Mouse (Mus musculus): ENCODE data around the gene Naa80. TPM values are rescaled to one million over a fixed set of nuclear protein-coding genes. Genes with fewer than 3 reads are reported as not detected.

Gene Naa80
- polyA plus RNA-seq, 1 experiment from 2014 or later = 16.7 TPM

GRCm38 (mm10) chr9:107626158-107626843, 47.6 kb downstream of the Naa80 start:
- no peaks in the 10 kb centered on the region for H3K27me3 ChIP-seq (ENCODE audit: control insufficient read depth, insufficient read depth, low read length)
- DNase-seq (ENCODE audit: low spot score) = no peak
- H3K4me2 ChIP-seq (ENCODE audit: low read depth, severe bottlenecking) = peak overlapping the region; percentile 36; the same call in 1 of the 2 replicates
- H3K4me3 ChIP-seq (ENCODE audit: low read depth, low read length) = 0 out of 2 replicates have a peak overlapping the region, but pooled peaks have one; percentile 8
- H3K36me3 ChIP-seq (ENCODE audit: control insufficient read depth, insufficient read depth, low read length) = peaks cover 6% of the 10 kb centered on the region; the same call in 1 of the 2 replicates
- ATAC-seq (ENCODE audit: insufficient number of reproducible peaks, low FRiP score, low TSS enrichment, low read depth) = peak; percentile 11; the same call in 1 of the 2 replicates
- H3K9ac ChIP-seq (ENCODE audit: low read length) = peak overlapping the region; percentile 71; the same call in 1 of the 2 replicates
- 50% methylated on average over 15 of the region's 15 CpGs for WGBS
- no peaks in the 10 kb centered on the region; the same call in 1 of the 2 replicates for H3K9me3 ChIP-seq (ENCODE audit: control insufficient read depth, low read length)
- peak overlapping the region; percentile 79 for H3K27ac ChIP-seq (replicated peaks; ENCODE audit: low read depth, low read length)
- peaks cover 49% of the 10 kb centered on the region for H3K4me1 ChIP-seq (ENCODE audit: control insufficient read depth, insufficient read depth, low read length)

GRCm38 (mm10) chr9:107626844-107627277, 48.2 kb downstream of the Naa80 start:
- peak overlapping the region; percentile 71 for H3K9ac ChIP-seq (ENCODE audit: low read length)
- no peaks in the 10 kb centered on the region; the same call in 1 of the 2 replicates for H3K9me3 ChIP-seq (ENCODE audit: control insufficient read depth, low read length)
- ATAC-seq (ENCODE audit: insufficient number of reproducible peaks, low FRiP score, low TSS enrichment, low read depth) (peak; percentile 79), DNase-seq (ENCODE audit: low spot score) (peak; percentile 98)
- H3K4me2 ChIP-seq (ENCODE audit: low read depth, severe bottlenecking) = peak overlapping the region; percentile 36; the same call in 1 of the 2 replicates
- 0% methylated on average over 1 of the region's 2 CpGs for WGBS
- peaks cover 54% of the 10 kb centered on the region for H3K4me1 ChIP-seq (ENCODE audit: control insufficient read depth, insufficient read depth, low read length)
- H3K36me3 ChIP-seq (ENCODE audit: control insufficient read depth, insufficient read depth, low read length) = peaks cover 8% of the 10 kb centered on the region; the same call in 1 of the 2 replicates
- H3K27ac ChIP-seq (replicated peaks; ENCODE audit: low read depth, low read length) = peak overlapping the region; percentile 79
- no peaks in the 10 kb centered on the region for H3K27me3 ChIP-seq (ENCODE audit: control insufficient read depth, insufficient read depth, low read length)
- 0 out of 2 replicates have a peak overlapping the region, but pooled peaks have one; percentile 8 for H3K4me3 ChIP-seq (ENCODE audit: low read depth, low read length)

GRCm38 (mm10) chr9:107627387-107628255, 48.9 kb downstream of the Naa80 start:
- no peaks in the 10 kb centered on the region for H3K27me3 ChIP-seq (ENCODE audit: control insufficient read depth, insufficient read depth, low read length)
- peak overlapping the region; percentile 79 for H3K27ac ChIP-seq (replicated peaks; ENCODE audit: low read depth, low read length)
- H3K9me3 ChIP-seq (ENCODE audit: control insufficient read depth, low read length) = no peaks in the 10 kb centered on the region; the same call in 1 of the 2 replicates
- H3K4me2 ChIP-seq (ENCODE audit: low read depth, severe bottlenecking) = peak overlapping the region; percentile 36; the same call in 1 of the 2 replicates
- peaks cover 11% of the 10 kb centered on the region; the same call in 1 of the 2 replicates for H3K36me3 ChIP-seq (ENCODE audit: control insufficient read depth, insufficient read depth, low read length)
- DNase-seq (ENCODE audit: low spot score) (no peak), ATAC-seq (ENCODE audit: insufficient number of reproducible peaks, low FRiP score, low TSS enrichment, low read depth) (no peak)
- peak overlapping the region; percentile 34 for H3K9ac ChIP-seq (ENCODE audit: low read length)
- H3K4me3 ChIP-seq (ENCODE audit: low read depth, low read length) = no peak overlapping the region
- 43% methylated on average over 20 of the region's 20 CpGs for WGBS
- H3K4me1 ChIP-seq (ENCODE audit: control insufficient read depth, insufficient read depth, low read length) = peaks cover 62% of the 10 kb centered on the region

GRCm38 (mm10) chr9:107628721-107629410, 50.2 kb downstream of the Naa80 start:
- no peaks in the 10 kb centered on the region for H3K27me3 ChIP-seq (ENCODE audit: control insufficient read depth, insufficient read depth, low read length)
- peak overlapping the region; percentile 0; the same call in 1 of the 2 replicates for H3K4me2 ChIP-seq (ENCODE audit: low read depth, severe bottlenecking)
- H3K4me1 ChIP-seq (ENCODE audit: control insufficient read depth, insufficient read depth, low read length) = peaks cover 69% of the 10 kb centered on the region
- H3K27ac ChIP-seq (replicated peaks; ENCODE audit: low read depth, low read length) = peak overlapping the region; percentile 63
- H3K9me3 ChIP-seq (ENCODE audit: control insufficient read depth, low read length) = no peaks in the 10 kb centered on the region; the same call in 1 of the 2 replicates
- H3K9ac ChIP-seq (ENCODE audit: low read length) = 0 out of 2 replicates have a peak overlapping the region, but pooled peaks have one; percentile 5
- DNase-seq (ENCODE audit: low spot score) (no peak), ATAC-seq (ENCODE audit: insufficient number of reproducible peaks, low FRiP score, low TSS enrichment, low read depth) (no peak)
- H3K36me3 ChIP-seq (ENCODE audit: control insufficient read depth, insufficient read depth, low read length) = peaks cover 11% of the 10 kb centered on the region; the same call in 1 of the 2 replicates
- no peak overlapping the region for H3K4me3 ChIP-seq (ENCODE audit: low read depth, low read length)
- 47% methylated on average over 15 of the region's 15 CpGs for WGBS

GRCm38 (mm10) chr9:107629411-107629730, 50.7 kb downstream of the Naa80 start:
- no peak overlapping the region; the same call in 1 of the 2 replicates for H3K4me2 ChIP-seq (ENCODE audit: low read depth, severe bottlenecking)
- peak overlapping the region; percentile 87 for H3K27ac ChIP-seq (replicated peaks; ENCODE audit: low read depth, low read length)
- H3K9ac ChIP-seq (ENCODE audit: low read length) = no peak overlapping the region
- ATAC-seq (ENCODE audit: insufficient number of reproducible peaks, low FRiP score, low TSS enrichment, low read depth) = no peak
- peaks cover 11% of the 10 kb centered on the region; the same call in 1 of the 2 replicates for H3K36me3 ChIP-seq (ENCODE audit: control insufficient read depth, insufficient read depth, low read length)
- H3K4me1 ChIP-seq (ENCODE audit: control insufficient read depth, insufficient read depth, low read length) = peaks cover 69% of the 10 kb centered on the region
- H3K4me3 ChIP-seq (ENCODE audit: low read depth, low read length) = no peak overlapping the region
- H3K9me3 ChIP-seq (ENCODE audit: control insufficient read depth, low read length) = no peaks in the 10 kb centered on the region; the same call in 1 of the 2 replicates
- 29% methylated on average over 4 of the region's 4 CpGs for WGBS
- H3K27me3 ChIP-seq (ENCODE audit: control insufficient read depth, insufficient read depth, low read length) = no peaks in the 10 kb centered on the region
- no peak for DNase-seq (ENCODE audit: low spot score)

GRCm38 (mm10) chr9:107629901-107630425, 51.3 kb downstream of the Naa80 start:
- no peak for ATAC-seq (ENCODE audit: insufficient number of reproducible peaks, low FRiP score, low TSS enrichment, low read depth)
- Histone ChIP-seq H3K9me3 (ENCODE audit: control insufficient read depth, low read length) (no peaks in the 10 kb centered on the region; the same call in 1 of the 2 replicates), H3K4me2 (ENCODE audit: low read depth, severe bottlenecking) (peak overlapping the region; percentile 43), H3K4me3 (ENCODE audit: low read depth, low read length) (peak overlapping the region; percentile 8), H3K4me1 (ENCODE audit: control insufficient read depth, insufficient read depth, low read length) (peaks cover 69% of the 10 kb centered on the region), H3K9ac (ENCODE audit: low read length) (peak overlapping the region; percentile 61), H3K27ac (replicated peaks; ENCODE audit: low read depth, low read length) (peak overlapping the region; percentile 87), H3K27me3 (ENCODE audit: control insufficient read depth, insufficient read depth, low read length) (no peaks in the 10 kb centered on the region), H3K36me3 (ENCODE audit: control insufficient read depth, insufficient read depth, low read length) (peaks cover 9% of the 10 kb centered on the region; the same call in 1 of the 2 replicates)
- peak; percentile 54 for DNase-seq (ENCODE audit: low spot score)
- WGBS = 13% methylated on average over 14 of the region's 14 CpGs

- no peaks in the 10 kb centered on the region for H3K27me3 ChIP-seq (ENCODE audit: control insufficient read depth, insufficient read depth, low read length)
- ATAC-seq (ENCODE audit: insufficient number of reproducible peaks, low FRiP score, low TSS enrichment, low read depth) (no peak), DNase-seq (ENCODE audit: low spot score) (peak; percentile 70)
- H3K4me1 ChIP-seq (ENCODE audit: control insufficient read depth, insufficient read depth, low read length) = peaks cover 70% of the 10 kb centered on the region
- WGBS = 6% methylated on average over 4 of the region's 4 CpGs
- peaks cover 7% of the 10 kb centered on the region; the same call in 1 of the 2 replicates for H3K36me3 ChIP-seq (ENCODE audit: control insufficient read depth, insufficient read depth, low read length)
- peak overlapping the region; percentile 87 for H3K27ac ChIP-seq (replicated peaks; ENCODE audit: low read depth, low read length)
- H3K9me3 ChIP-seq (ENCODE audit: control insufficient read depth, low read length) = no peaks in the 10 kb centered on the region; the same call in 1 of the 2 replicates
- H3K9ac ChIP-seq (ENCODE audit: low read length) = peak overlapping the region; percentile 61
- peak overlapping the region; percentile 43 for H3K4me2 ChIP-seq (ENCODE audit: low read depth, severe bottlenecking)
- peak overlapping the region; percentile 8 for H3K4me3 ChIP-seq (ENCODE audit: low read depth, low read length)
Observed at GRCm38 (mm10) chr9:107630576-107630975, 51.9 kb downstream of the Naa80 start.

All from limb, embryonic 11.5 days (tissue).